Mouse (Mus musculus): ENCODE results near the gene Fabp6. TPM values are rescaled to one million over a fixed set of nuclear protein-coding genes. Genes with fewer than 3 reads are reported as not detected.

Gene Fabp6
- polyA plus RNA-seq (2011; ENCODE audit: insufficient read depth, insufficient read length, low replicate concordance, missing spikeins) = not detected in 2 replicates

DNA sequence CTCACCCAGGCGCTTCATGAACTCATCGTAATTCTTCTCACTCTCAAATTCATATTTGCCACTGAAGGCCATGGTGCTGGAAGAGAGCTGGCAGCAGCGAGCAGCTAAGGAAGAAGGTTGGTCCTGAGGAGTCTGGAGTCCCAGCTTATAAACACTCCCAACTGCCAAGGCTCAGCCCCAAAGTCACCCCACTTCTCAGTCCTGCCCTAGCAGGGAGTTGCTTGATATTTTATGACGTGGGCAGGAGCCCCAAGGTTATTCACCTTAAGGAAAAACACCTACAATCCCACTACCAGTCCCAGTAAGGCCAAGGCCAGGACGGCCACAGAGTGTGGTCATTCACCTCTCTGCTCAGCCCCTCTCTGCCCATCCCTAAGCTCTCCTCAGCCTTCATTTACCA, at the start of gene Fabp6:
Fabp6 (minus strand) TSS at position 101 of the 400 bp plus-strand sequence.
- TF ChIP-seq CTCF (IDR thresholded peaks at IDR 0.05; ENCODE audit: control insufficient read depth, insufficient read depth, low read length) (no peak), POLR2A (IDR thresholded peaks at IDR 0.05; ENCODE audit: borderline replicate concordance, control insufficient read depth, low read depth, low read length) (no peak)
- 80% methylated on average over 5 of the region's 5 CpGs for WGBS
- H3K27ac ChIP-seq (ENCODE audit: control insufficient read depth, insufficient read depth, low read depth, low read length, poor library complexity) = no peak within 1 kb of the TSS
- H3K4me1 ChIP-seq (ENCODE audit: control insufficient read depth, insufficient read depth, low read length) = no peaks in the 10 kb centered on the region
- no peak within 1 kb of the TSS for H3K4me3 ChIP-seq (replicated peaks; ENCODE audit: control insufficient read depth, low read depth, low read length)

DNA sequence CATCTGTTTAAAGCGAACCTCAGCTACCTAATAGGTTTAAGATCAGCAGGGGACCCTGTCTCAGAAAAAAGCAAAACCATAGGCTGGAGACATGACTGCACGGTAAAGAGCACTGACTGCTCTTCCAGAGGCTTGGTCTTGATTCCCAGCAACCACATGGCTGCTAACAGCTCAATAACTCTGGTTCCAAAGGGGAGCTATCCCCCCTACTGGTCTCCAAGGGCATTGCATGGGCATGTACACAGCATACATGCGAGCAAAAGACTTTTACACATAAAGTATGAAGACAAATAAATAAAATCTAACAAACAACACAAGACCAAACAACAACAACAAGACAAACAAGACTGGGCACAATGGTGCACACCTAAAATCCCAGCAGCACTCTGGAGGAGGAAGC, 43.9 kb upstream of the Fabp6 start:
- no peak overlapping the region for H3K27ac ChIP-seq (ENCODE audit: control insufficient read depth, insufficient read depth, low read depth, low read length, poor library complexity)
- H3K4me3 ChIP-seq (replicated peaks; ENCODE audit: control insufficient read depth, low read depth, low read length) = no peak overlapping the region
- no peaks in the 10 kb centered on the region for H3K4me1 ChIP-seq (ENCODE audit: control insufficient read depth, insufficient read depth, low read length)
- TF ChIP-seq POLR2A (IDR thresholded peaks at IDR 0.05; ENCODE audit: borderline replicate concordance, control insufficient read depth, low read depth, low read length) (no peak), CTCF (IDR thresholded peaks at IDR 0.05; ENCODE audit: control insufficient read depth, insufficient read depth, low read length) (0 out of 2 replicates have a peak, but pooled peaks have one; percentile 11)
- WGBS = 83% methylated on average over 3 of the region's 3 CpGs

DNA sequence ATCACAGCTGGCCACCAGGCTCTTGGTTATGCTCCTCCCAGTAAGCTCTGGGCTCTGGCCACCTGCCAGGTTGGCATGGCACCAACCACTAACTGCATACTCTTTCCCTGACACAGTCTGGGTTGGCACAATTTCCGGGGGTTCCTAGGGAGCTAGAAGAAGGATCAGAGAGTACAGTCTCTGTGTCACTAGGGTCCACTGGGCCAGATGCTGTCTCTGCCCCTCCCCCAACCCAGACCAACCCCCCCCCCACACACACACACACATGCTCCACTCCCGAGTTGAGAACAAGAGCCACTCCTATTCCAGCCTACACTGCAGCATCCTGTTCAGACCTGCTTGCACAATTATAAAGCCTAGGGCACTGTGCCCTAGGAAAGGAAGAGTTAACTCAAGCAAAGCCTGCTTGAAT, 41.8 kb upstream of the Fabp6 start:
- no peak overlapping the region for H3K27ac ChIP-seq (ENCODE audit: control insufficient read depth, insufficient read depth, low read depth, low read length, poor library complexity)
- 2% methylated on average over 2 of the region's 2 CpGs for WGBS
- TF ChIP-seq POLR2A (IDR thresholded peaks at IDR 0.05; ENCODE audit: borderline replicate concordance, control insufficient read depth, low read depth, low read length) = no peak
- TF ChIP-seq CTCF (IDR thresholded peaks at IDR 0.05; ENCODE audit: control insufficient read depth, insufficient read depth, low read length) = no peak
- H3K4me3 ChIP-seq (replicated peaks; ENCODE audit: control insufficient read depth, low read depth, low read length) = no peak overlapping the region
- H3K4me1 ChIP-seq (ENCODE audit: control insufficient read depth, insufficient read depth, low read length) = no peaks in the 10 kb centered on the region

DNA sequence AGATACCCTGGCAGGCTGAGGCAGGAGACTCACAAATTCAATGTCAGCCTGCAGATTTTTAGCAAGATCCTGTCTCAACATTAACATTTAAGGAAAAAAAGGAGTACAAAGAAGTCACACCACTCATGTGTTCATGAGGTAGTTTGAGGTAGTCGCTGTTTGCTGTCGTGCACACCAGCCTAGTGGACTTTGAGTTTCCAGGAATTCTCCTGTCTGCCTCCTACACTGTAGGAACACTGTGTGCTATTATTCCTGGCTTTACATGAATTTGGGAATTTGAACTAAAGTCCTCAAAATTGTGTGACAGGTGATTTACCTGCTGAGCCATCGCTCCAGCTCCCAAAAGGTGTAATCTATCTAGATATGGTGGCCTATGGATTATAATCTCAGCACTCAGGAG, 37.1 kb upstream of the Fabp6 start:
- TF ChIP-seq CTCF (IDR thresholded peaks at IDR 0.05; ENCODE audit: control insufficient read depth, insufficient read depth, low read length) = no peak
- TF ChIP-seq POLR2A (IDR thresholded peaks at IDR 0.05; ENCODE audit: borderline replicate concordance, control insufficient read depth, low read depth, low read length) = no peak
- WGBS = 84% methylated on average over 3 of the region's 3 CpGs
- no peaks in the 10 kb centered on the region; the same call in 1 of the 2 replicates for H3K4me1 ChIP-seq (ENCODE audit: control insufficient read depth, insufficient read depth, low read length)
- H3K27ac ChIP-seq (ENCODE audit: control insufficient read depth, insufficient read depth, low read depth, low read length, poor library complexity) = no peak overlapping the region
- H3K4me3 ChIP-seq (replicated peaks; ENCODE audit: control insufficient read depth, low read depth, low read length) = no peak overlapping the region

DNA sequence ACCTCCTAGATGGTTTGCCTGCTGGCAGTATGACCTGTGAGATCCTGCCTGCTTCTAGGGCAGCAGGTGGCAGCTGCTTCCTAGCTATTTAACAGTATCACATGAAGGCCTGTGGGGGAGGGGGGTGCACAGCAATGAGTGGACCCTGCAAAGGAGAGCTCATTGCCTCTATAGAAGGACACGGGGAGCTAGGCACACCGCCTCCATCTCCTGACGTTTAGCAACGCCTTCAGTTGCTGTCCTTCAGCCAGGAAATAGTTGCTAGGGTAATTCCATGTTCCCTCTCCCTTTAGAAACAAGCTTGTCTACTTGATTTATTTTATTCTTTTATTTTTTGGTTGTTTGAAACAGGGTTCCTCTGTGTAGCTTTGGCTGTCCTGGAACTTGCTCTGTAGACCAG, 35.4 kb upstream of the Fabp6 start:
- Histone ChIP-seq H3K4me3 (replicated peaks; ENCODE audit: control insufficient read depth, low read depth, low read length) (no peak overlapping the region), H3K27ac (ENCODE audit: control insufficient read depth, insufficient read depth, low read depth, low read length, poor library complexity) (no peak overlapping the region), H3K4me1 (ENCODE audit: control insufficient read depth, insufficient read depth, low read length) (no peaks in the 10 kb centered on the region; the same call in 1 of the 2 replicates)
- 55% methylated on average over 4 of the region's 4 CpGs for WGBS
- TF ChIP-seq POLR2A (IDR thresholded peaks at IDR 0.05; ENCODE audit: borderline replicate concordance, control insufficient read depth, low read depth, low read length) (no peak), CTCF (IDR thresholded peaks at IDR 0.05; ENCODE audit: control insufficient read depth, insufficient read depth, low read length) (no peak)

DNA sequence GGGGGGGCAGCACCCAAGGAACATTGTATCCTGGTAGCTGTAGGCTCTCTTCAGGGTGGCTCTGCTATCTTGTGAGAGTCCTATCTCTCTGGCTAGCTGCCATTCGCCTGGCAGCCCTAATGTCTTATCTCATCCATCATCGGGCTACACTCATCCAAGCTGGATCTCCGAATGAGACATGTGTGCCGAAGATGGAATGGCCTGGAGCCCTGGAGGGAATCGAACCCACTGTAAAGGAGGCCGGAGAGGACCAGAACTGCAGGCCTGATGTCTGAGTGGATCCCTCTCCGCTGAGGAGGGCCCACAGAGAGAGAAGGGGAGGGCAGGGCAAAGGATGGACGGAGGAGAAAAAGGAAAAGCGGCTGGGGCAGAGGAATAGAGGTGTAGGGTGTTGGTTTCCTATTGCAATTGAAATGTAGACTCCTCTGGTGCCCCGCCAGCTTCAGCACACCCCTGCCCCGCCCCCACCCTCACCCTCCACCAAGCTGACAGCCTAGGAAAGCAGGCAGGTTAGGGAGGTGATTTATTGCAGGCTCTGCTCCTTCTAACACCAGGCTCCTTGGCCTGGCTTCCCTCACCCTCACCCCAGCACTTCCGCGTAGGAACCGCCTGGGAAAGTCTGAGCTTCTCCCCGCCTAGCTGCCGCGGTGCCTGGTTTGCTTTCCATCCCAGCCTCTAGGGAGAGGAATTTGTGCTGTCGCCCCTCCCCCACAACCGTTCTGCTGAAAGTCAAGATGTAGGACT, 32.5 kb upstream of the Fabp6 start:
- no peaks in the 10 kb centered on the region; the same call in 1 of the 2 replicates for H3K4me1 ChIP-seq (ENCODE audit: control insufficient read depth, insufficient read depth, low read length)
- 22% methylated on average over 19 of the region's 19 CpGs for WGBS
- TF ChIP-seq POLR2A (IDR thresholded peaks at IDR 0.05; ENCODE audit: borderline replicate concordance, control insufficient read depth, low read depth, low read length) (no peak), CTCF (IDR thresholded peaks at IDR 0.05; ENCODE audit: control insufficient read depth, insufficient read depth, low read length) (no peak)
- no peak overlapping the region for H3K4me3 ChIP-seq (replicated peaks; ENCODE audit: control insufficient read depth, low read depth, low read length)
- H3K27ac ChIP-seq (ENCODE audit: control insufficient read depth, insufficient read depth, low read depth, low read length, poor library complexity) = no peak overlapping the region

DNA sequence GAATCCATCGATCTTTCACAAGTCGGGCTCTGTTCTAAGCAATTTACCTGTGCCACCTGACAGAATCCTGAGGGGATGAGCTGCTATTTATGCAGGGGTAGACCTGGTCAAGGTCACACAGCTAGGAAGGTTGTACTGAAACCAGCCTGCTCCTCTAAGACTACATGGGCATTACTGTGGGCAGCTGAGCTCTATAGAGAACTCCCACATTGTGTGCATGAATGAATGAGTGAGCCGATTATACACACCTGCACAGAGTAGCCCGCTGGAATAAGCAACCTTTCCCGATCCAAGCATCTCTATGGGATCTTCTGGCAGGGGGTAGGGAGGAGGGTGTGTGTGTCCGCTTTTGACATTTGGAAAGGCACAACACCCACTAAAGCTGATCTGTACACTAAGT, 31.8 kb upstream of the Fabp6 start:
- WGBS = 45% methylated on average over 6 of the region's 6 CpGs
- Histone ChIP-seq H3K27ac (ENCODE audit: control insufficient read depth, insufficient read depth, low read depth, low read length, poor library complexity) (no peak overlapping the region), H3K4me3 (replicated peaks; ENCODE audit: control insufficient read depth, low read depth, low read length) (no peak overlapping the region), H3K4me1 (ENCODE audit: control insufficient read depth, insufficient read depth, low read length) (no peaks in the 10 kb centered on the region; the same call in 1 of the 2 replicates)
- no peak for TF ChIP-seq POLR2A (IDR thresholded peaks at IDR 0.05; ENCODE audit: borderline replicate concordance, control insufficient read depth, low read depth, low read length)
- TF ChIP-seq CTCF (IDR thresholded peaks at IDR 0.05; ENCODE audit: control insufficient read depth, insufficient read depth, low read length) = no peak

DNA sequence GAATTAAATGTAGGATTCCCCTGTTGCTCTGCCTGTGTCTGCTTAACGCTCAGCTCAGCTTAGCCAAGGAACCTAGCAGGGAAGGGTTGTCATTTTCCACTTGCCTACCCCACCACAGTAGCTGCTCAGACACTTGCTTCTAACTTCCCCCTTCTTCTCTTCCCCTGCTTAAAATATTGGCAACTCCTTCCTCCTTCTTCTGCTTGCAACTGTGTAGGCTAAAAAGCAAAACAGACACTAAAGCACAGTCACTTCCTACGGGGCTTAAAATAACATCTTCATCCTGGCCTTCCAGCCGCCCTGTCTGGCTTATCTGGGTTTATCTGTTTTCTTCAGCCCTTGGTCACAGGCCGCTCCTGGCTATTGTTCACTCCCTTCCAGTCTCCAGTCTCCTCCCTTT, 31.2 kb upstream of the Fabp6 start:
- Histone ChIP-seq H3K4me1 (ENCODE audit: control insufficient read depth, insufficient read depth, low read length) (no peaks in the 10 kb centered on the region; the same call in 1 of the 2 replicates), H3K27ac (ENCODE audit: control insufficient read depth, insufficient read depth, low read depth, low read length, poor library complexity) (no peak overlapping the region), H3K4me3 (replicated peaks; ENCODE audit: control insufficient read depth, low read depth, low read length) (no peak overlapping the region)
- TF ChIP-seq POLR2A (IDR thresholded peaks at IDR 0.05; ENCODE audit: borderline replicate concordance, control insufficient read depth, low read depth, low read length) (no peak), CTCF (IDR thresholded peaks at IDR 0.05; ENCODE audit: control insufficient read depth, insufficient read depth, low read length) (no peak)
- 2% methylated on average over 4 of the region's 4 CpGs for WGBS
